Mouse (Mus musculus): ENCODE measurements at regions not wholly inside any gene's neighbourhood (a gene's known extent, or its start where the extent isn't known, plus 50 kb on each side); places are given as distances from the start of the nearest gene placed in this dataset.

DNA sequence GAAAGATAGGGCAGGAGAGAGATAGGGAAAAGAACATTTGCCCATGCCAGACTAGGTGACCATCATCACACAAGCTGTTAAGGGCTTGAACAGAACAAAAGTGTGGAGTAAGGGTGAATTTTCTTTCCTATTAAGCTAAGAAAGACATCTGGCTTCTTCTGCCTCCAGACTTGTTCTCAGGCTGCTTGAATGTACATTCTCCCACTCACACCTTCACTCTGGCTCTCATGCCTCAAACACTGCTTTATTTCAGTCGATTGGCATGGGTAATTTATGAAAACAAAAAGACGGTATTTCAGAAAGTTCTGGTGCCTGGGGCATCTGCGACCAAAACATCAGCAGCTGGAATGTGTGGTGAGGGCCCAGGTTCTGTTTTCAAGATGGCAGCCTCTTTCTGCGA lies 79.1 kb downstream of the Ifi44 start:
- DNase-seq, result peak; percentile 17

DNA sequence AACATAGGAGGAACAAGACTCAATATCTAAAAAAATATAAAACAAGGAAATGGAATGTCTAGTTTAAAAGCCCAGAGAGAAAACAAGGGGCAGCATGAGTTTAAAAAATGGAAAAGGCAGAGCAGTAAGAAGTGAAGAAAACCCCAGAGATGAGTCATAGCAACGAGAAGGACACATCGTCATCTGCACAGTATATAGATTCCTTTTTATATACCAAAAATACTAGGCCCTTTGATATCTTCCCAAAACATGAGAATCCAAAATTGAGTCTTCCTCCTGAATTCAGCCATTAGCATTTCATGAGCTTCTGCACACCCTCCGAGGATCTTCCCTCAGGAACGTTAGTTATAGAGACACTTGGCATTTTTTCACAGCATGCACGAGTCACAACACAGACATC lies 96.5 kb downstream of the Ifi44 start:
- DNase-seq, result no peak

- peak; percentile 59 for DNase-seq
These were observed 98.2 kb downstream of the Ifi44 start for GRCm38 (mm10) chr3:151651524-151651923.

GRCm38 (mm10) chr3:151647637-151648036 lies 102.1 kb downstream of the Ifi44 start:
- no peak for DNase-seq

DNA sequence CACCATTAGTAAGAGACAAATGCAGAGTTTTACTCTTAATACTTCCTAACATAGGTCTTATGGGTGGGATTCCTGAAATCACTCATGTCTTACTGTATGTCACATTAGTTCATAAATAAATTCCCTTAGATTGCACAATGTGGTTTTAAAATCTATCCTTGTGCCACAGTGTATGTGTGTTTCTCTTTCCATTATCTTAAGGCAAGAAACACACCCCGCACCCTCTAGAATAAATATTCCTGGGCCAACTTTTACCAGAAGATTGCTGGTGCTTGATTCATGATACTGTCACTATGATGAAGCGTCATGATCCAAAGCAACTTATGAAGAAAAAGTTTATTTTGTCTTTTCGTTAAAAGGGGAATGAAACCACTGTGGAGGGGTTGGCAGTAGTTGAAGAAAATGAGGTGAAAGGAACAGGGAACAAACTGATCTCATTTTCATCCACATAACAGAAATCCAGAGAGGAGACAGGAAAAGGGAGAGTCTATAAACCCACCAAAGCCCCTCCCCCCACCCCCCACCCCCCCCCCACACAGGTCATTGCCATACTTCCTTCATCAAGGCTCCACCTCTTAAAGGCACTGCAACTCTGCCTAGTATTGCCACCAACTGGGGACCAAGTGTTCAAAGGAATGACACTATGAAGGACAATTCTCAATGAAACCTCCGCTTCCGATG lies 110.2 kb downstream of the Ifi44 start:
- DNase-seq, result no peak

DNA sequence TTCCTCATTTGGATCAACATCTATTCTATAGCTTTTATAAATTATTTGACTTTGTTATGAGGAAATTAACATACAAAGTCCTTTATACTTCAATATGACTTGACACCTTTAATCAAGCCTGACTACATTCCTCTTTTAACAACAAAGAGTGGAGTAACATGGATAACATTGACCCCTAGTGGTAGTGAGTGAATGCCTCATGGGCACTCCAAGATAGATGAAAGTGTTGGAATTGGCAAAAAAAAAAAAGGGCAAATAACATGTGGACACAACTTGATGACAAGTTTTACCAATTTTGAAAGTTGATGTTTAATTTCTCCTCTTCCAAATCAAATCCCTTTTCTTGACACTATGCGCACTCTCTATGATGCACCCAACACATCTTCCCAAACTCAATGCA lies 111.4 kb downstream of the Ifi44 start:
- no peak for DNase-seq

DNA sequence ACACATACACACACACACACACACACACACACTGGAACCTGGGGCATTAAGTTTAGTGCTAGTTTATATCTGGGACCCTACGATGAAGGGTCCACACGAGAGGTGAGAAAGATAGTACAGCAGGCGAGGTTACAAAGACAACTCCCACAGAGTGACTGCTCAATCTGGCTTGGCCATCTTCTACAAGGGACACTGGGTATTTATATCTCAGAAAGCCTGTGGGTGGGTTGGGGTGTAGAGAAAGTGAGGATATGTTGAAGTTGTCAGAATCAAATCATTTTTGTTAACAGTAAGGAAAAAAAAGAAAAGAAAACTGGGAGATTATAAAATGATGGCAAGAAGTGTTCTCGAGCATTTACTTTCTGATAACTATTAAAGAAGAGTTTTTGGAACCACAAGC lies 138.8 kb downstream of the Ifi44 start:
- DNase-seq, result no peak

DNA sequence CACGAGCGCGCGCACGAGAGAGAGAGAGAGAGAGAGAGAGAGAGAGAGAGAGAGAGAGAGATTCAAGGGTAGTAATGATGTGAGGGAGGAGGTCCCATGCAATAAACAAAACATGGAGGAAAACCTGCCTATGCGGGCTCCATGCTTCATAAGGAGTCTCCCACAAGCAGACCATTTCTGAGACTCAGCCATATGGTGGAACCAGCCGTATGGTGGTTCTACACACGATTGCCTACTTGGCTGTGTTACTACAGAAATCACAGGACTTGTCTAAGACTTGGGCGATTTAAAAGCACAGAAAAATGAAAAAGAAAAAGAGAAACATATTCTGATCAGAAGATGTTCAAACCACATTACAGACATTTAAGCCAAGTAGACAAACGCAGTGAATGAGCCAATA lies 142.1 kb downstream of the Ifi44 start:
- peak; percentile 5 for DNase-seq

DNA sequence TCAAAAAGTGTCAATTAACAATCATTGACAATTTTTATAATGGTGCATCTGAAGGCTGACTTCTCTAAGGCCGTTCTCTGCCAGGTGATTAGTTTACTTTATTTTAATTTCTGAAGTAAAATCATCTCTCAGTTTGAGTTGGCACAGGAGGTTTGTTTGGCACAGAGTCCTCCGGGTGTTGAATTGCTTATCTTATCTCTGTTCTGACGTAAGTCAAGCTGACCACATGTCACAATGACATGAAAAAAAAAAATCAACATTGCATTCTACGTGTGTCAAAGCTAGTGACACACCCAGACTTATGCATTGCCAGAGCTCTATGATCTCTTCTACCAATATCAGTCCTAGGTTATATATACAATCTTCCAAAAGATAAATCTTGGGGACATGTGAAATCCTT lies 146.4 kb downstream of the Ifi44 start:
- DNase-seq, result no peak

All from layer of hippocampus, adult 9-11 months (tissue).